Mouse (Mus musculus): Measurements from ENCODE around the gene Ccdc157.
"Not testable (repeated sequence)": the region's sequence is repeated elsewhere in the genome, so short reads cannot be mapped to it uniquely, and the experiment has no call there.

Gene Ccdc157

GRCm38 (mm10) chr11:4159808-4160708, at the start of gene Ccdc157, which contains the start of gene Sf3a1:
TSS of gene Ccdc157 (minus strand) at chr11:4160293.
TSS of gene Sf3a1 (plus strand) at chr11:4160350.
- peak; percentile 88 for DNase-seq

- no peak for DNase-seq
Measured at GRCm38 (mm10) chr11:4209556-4209955, 49.5 kb upstream of the Ccdc157 start.

- DNase-seq, result no peak
Measured at GRCm38 (mm10) chr11:4207655-4208054, 47.6 kb upstream of the Ccdc157 start.

- no peak for DNase-seq
Measured at GRCm38 (mm10) chr11:4206563-4206962, 46.5 kb upstream of the Ccdc157 start.

GRCm38 (mm10) chr11:4205951-4206350, 45.9 kb upstream of the Ccdc157 start:
- no peak for DNase-seq

- DNase-seq, result no peak
Measured at GRCm38 (mm10) chr11:4205097-4205655, 45.1 kb upstream of the Ccdc157 start.

- no peak for DNase-seq
Measured at GRCm38 (mm10) chr11:4203705-4204074, 43.6 kb upstream of the Ccdc157 start.

GRCm38 (mm10) chr11:4202995-4203704, 43.1 kb upstream of the Ccdc157 start:
- no peak for DNase-seq

GRCm38 (mm10) chr11:4201981-4202700, 42.0 kb upstream of the Ccdc157 start:
- DNase-seq, result no peak

GRCm38 (mm10) chr11:4197691-4198090, 37.6 kb upstream of the Ccdc157 start:
- no peak for DNase-seq

GRCm38 (mm10) chr11:4196636-4197035, 36.5 kb upstream of the Ccdc157 start:
- no peak for DNase-seq

GRCm38 (mm10) chr11:4195597-4196031, 35.5 kb upstream of the Ccdc157 start:
- DNase-seq, result no peak

GRCm38 (mm10) chr11:4193420-4193819, 33.3 kb upstream of the Ccdc157 start:
- no peak for DNase-seq

GRCm38 (mm10) chr11:4192757-4193156, 32.7 kb upstream of the Ccdc157 start:
- no peak for DNase-seq

GRCm38 (mm10) chr11:4190677-4191076, 30.6 kb upstream of the Ccdc157 start:
- DNase-seq, result no peak

GRCm38 (mm10) chr11:4189182-4189581, 29.1 kb upstream of the Ccdc157 start:
- no peak for DNase-seq

- DNase-seq, result peak; percentile 22
Measured at GRCm38 (mm10) chr11:4187318-4187700, 27.2 kb upstream of the Ccdc157 start.

- peak; percentile 99 for DNase-seq
Measured at GRCm38 (mm10) chr11:4186486-4187317, 26.6 kb upstream of the Ccdc157 start, which contains the start of gene Tbc1d10a. TSS of gene Tbc1d10a (plus strand) at chr11:4186789.

- not testable (repeated sequence) for DNase-seq
Measured at GRCm38 (mm10) chr11:4185480-4185879, 25.4 kb upstream of the Ccdc157 start.

- no peak for DNase-seq
Measured at GRCm38 (mm10) chr11:4184251-4184952, 24.3 kb upstream of the Ccdc157 start.

- DNase-seq, result no peak
Measured at GRCm38 (mm10) chr11:4183511-4183910, 23.4 kb upstream of the Ccdc157 start.
